Mouse (Mus musculus) limb, embryonic 10.5 days (tissue): ENCODE data around the gene Inpp5f. TPM values are rescaled to one million over a fixed set of nuclear protein-coding genes. Genes with fewer than 3 reads are reported as not detected.
"Not testable (repeated sequence)": the region's sequence is repeated elsewhere in the genome, so short reads cannot be mapped to it uniquely, and the experiment has no call there.

Experiments
- DNase-seq: peaks from one replicate; pipeline ENCODE4 v3.0.0-alpha.2; 2017; ENCODE audit warnings: low spot score
- H3K27ac ChIP-seq: fragments of 300-500 bp; sonication (generic); 2 replicates; pipeline ENCODE4 v1.5.1; 2016; ENCODE audit warnings: mild to moderate bottlenecking
- H3K27me3 ChIP-seq: fragments of 300-500 bp; sonication (generic); 2 replicates; pipeline ENCODE4 v1.6.1; 2016; ENCODE audit warnings: low read depth, mild to moderate bottlenecking; ENCODE audit not compliant: poor library complexity, severe bottlenecking
- H3K36me3 ChIP-seq: fragments of 300-500 bp; sonication (generic); 2 replicates; pipeline ENCODE4 v1.6.1; 2016; ENCODE audit warnings: mild to moderate bottlenecking, moderate library complexity
- H3K4me1 ChIP-seq: fragments of 300-500 bp; sonication (generic); 2 replicates; pipeline ENCODE4 v1.6.1; 2016
- H3K4me3 ChIP-seq: fragments of 300-500 bp; sonication (generic); 2 replicates; pipeline ENCODE4 v1.5.1; 2016; ENCODE audit warnings: mild to moderate bottlenecking, moderate library complexity
- H3K9me3 ChIP-seq: fragments of 300-500 bp; sonication (generic); replicated peaks from 2 replicates; pipeline ENCODE4 v1.6.1; 2016; ENCODE audit warnings: mild to moderate bottlenecking
- WGBS: fragments of 180-500 bp; shearing (Covaris S2); methylation state at CpG from one replicate; pipeline ENCODE4 v1.1.7; 2016; 5-methylcytosine and 5-hydroxymethylcytosine counted together
- polyA plus RNA-seq: library from polyadenylated mRNA; unstranded; fragments of >200 nt; fragmentation: Nextera tagmentation; extraction: Ambion mirVana; gene quantifications from 2 replicates; pipeline ENCODE4 v1.2.1, GENCODE M21; 2016

Inpp5f gene
- polyA plus RNA-seq, 1 experiment from 2014 or later, result 22.2 TPM

- H3K4me3 ChIP-seq, result no peak overlapping the region
- peaks cover 13% of the 10 kb centered on the region for H3K4me1 ChIP-seq
- H3K27ac ChIP-seq, result no peak overlapping the region
- H3K27me3 ChIP-seq, result no peaks in the 10 kb centered on the region
- DNase-seq, result no peak
- H3K36me3 ChIP-seq, result no peaks in the 10 kb centered on the region
- H3K9me3 ChIP-seq, result no peaks in the 10 kb centered on the region
- WGBS, result 92% methylated on average over 2 of the region's 2 CpGs
These were observed 31.7 kb upstream of the Inpp5f start for GRCm38 (mm10) chr7:128579381-128579780.

GRCm38 (mm10) chr7:128580318-128580717 lies 30.8 kb upstream of the Inpp5f start:
- Histone ChIP-seq H3K9me3 (no peaks in the 10 kb centered on the region), H3K27me3 (no peaks in the 10 kb centered on the region), H3K4me3 (no peak overlapping the region), H3K36me3 (no peaks in the 10 kb centered on the region), H3K4me1 (peaks cover 13% of the 10 kb centered on the region), H3K27ac (no peak overlapping the region)
- DNase-seq, result no peak
- 93% methylated on average over 6 of the region's 6 CpGs for WGBS

GRCm38 (mm10) chr7:128581864-128582484 lies 29.2 kb upstream of the Inpp5f start:
- H3K36me3 ChIP-seq, result no peaks in the 10 kb centered on the region
- 88% methylated on average over 15 of the region's 15 CpGs for WGBS
- H3K27me3 ChIP-seq, result no peaks in the 10 kb centered on the region
- H3K9me3 ChIP-seq, result no peaks in the 10 kb centered on the region
- no peak for DNase-seq
- H3K27ac ChIP-seq, result no peak overlapping the region
- H3K4me3 ChIP-seq, result no peak overlapping the region
- H3K4me1 ChIP-seq, result peaks cover 13% of the 10 kb centered on the region

- WGBS, result 82% methylated on average over 6 of the region's 6 CpGs
- no peak for DNase-seq
These were observed 27.7 kb upstream of the Inpp5f start for GRCm38 (mm10) chr7:128583213-128583948.

GRCm38 (mm10) chr7:128587334-128587933 lies 23.7 kb upstream of the Inpp5f start:
- no peak for DNase-seq
- Histone ChIP-seq H3K9me3 (no peaks in the 10 kb centered on the region), H3K27ac (no peak overlapping the region), H3K27me3 (no peaks in the 10 kb centered on the region), H3K4me3 (no peak overlapping the region), H3K36me3 (no peaks in the 10 kb centered on the region), H3K4me1 (peaks cover 12% of the 10 kb centered on the region)
- 79% methylated on average over 4 of the region's 4 CpGs for WGBS

More at GRCm38 (mm10) chr7:128583213-128583948, 27.7 kb upstream of the Inpp5f start:
- Histone ChIP-seq H3K4me1 (peaks cover 5% of the 10 kb centered on the region), H3K27ac (no peak overlapping the region), H3K27me3 (no peaks in the 10 kb centered on the region), H3K36me3 (no peaks in the 10 kb centered on the region), H3K4me3 (no peak overlapping the region), H3K9me3 (no peaks in the 10 kb centered on the region)

- WGBS, result 6% methylated on average over 9 of the region's 9 CpGs
- no peaks in the 10 kb centered on the region for H3K36me3 ChIP-seq
- no peaks in the 10 kb centered on the region for H3K27me3 ChIP-seq
- no peaks in the 10 kb centered on the region for H3K9me3 ChIP-seq
- peaks cover 18% of the 10 kb centered on the region for H3K4me1 ChIP-seq
- H3K4me3 ChIP-seq, result no peak overlapping the region
- peak; percentile 42 for DNase-seq
- peak overlapping the region; percentile 51 for H3K27ac ChIP-seq
These were observed 19.6 kb upstream of the Inpp5f start for GRCm38 (mm10) chr7:128591345-128592084.

- Histone ChIP-seq H3K27ac (peak overlapping the region; percentile 71), H3K36me3 (no peaks in the 10 kb centered on the region), H3K9me3 (no peaks in the 10 kb centered on the region), H3K27me3 (no peaks in the 10 kb centered on the region), H3K4me3 (peak overlapping the region; percentile 46), H3K4me1 (peaks cover 18% of the 10 kb centered on the region)
- peak; percentile 61 for DNase-seq
- 6% methylated on average over 21 of the region's 21 CpGs for WGBS
These were observed 18.8 kb upstream of the Inpp5f start for GRCm38 (mm10) chr7:128592118-128592935.

- peak overlapping the region; percentile 46 for H3K4me3 ChIP-seq
- no peaks in the 10 kb centered on the region for H3K27me3 ChIP-seq
- no peaks in the 10 kb centered on the region for H3K9me3 ChIP-seq
- H3K27ac ChIP-seq, result no peak overlapping the region
- no peaks in the 10 kb centered on the region for H3K36me3 ChIP-seq
- peaks cover 18% of the 10 kb centered on the region for H3K4me1 ChIP-seq
- DNase-seq, result no peak
- WGBS, result 5% methylated on average over 6 of the region's 6 CpGs
These were observed 18.2 kb upstream of the Inpp5f start for GRCm38 (mm10) chr7:128592936-128593241.

- DNase-seq, result no peak
- Histone ChIP-seq H3K4me1 (peaks cover 15% of the 10 kb centered on the region), H3K9me3 (no peaks in the 10 kb centered on the region), H3K4me3 (no peak overlapping the region), H3K27me3 (no peaks in the 10 kb centered on the region), H3K27ac (no peak overlapping the region), H3K36me3 (no peaks in the 10 kb centered on the region)
- WGBS, result 97% methylated on average over 2 of the region's 2 CpGs
These were observed 14.9 kb upstream of the Inpp5f start for GRCm38 (mm10) chr7:128596274-128596673.

GRCm38 (mm10) chr7:128599072-128599471 lies 12.1 kb upstream of the Inpp5f start:
- 88% methylated on average over 5 of the region's 5 CpGs for WGBS
- no peaks in the 10 kb centered on the region for H3K36me3 ChIP-seq
- no peaks in the 10 kb centered on the region for H3K9me3 ChIP-seq
- no peak overlapping the region for H3K4me3 ChIP-seq
- no peak for DNase-seq
- 0 out of 2 replicates have a peak, but pooled peaks cover 3% of the 10 kb centered on the region for H3K4me1 ChIP-seq
- H3K27ac ChIP-seq, result no peak overlapping the region
- H3K27me3 ChIP-seq, result no peaks in the 10 kb centered on the region

- Histone ChIP-seq H3K36me3 (no peaks in the 10 kb centered on the region), H3K4me1 (0 out of 2 replicates have a peak, but pooled peaks cover 3% of the 10 kb centered on the region), H3K27ac (no peak overlapping the region), H3K9me3 (no peaks in the 10 kb centered on the region), H3K4me3 (no peak overlapping the region), H3K27me3 (no peaks in the 10 kb centered on the region)
- no peak for DNase-seq
- WGBS, result 78% methylated on average over 5 of the region's 5 CpGs
These were observed 9.3 kb upstream of the Inpp5f start for GRCm38 (mm10) chr7:128601826-128602225.

GRCm38 (mm10) chr7:128609936-128610335 lies 1.2 kb upstream of the Inpp5f start:
- not testable (repeated sequence) for H3K36me3 ChIP-seq, H3K9me3 ChIP-seq, H3K4me3 ChIP-seq, H3K27me3 ChIP-seq, H3K27ac ChIP-seq, DNase-seq
- H3K4me1 ChIP-seq, result peaks cover 23% of the 10 kb centered on the region
- 95% methylated on average over 7 of the region's 9 CpGs for WGBS
